Mouse (Mus musculus) lung, adult 2 months (tissue): Measurements from ENCODE around the gene Sgtb. TPM values are rescaled to one million over a fixed set of nuclear protein-coding genes. Genes with fewer than 3 reads are reported as not detected.

ENCODE experiments used
- DNase-seq: peaks from one replicate; pipeline ENCODE4 v3.0.0; 2022
- H3K4me1 ChIP-seq: fragments of 200-500 bp; 2 replicates; pipeline ENCODE4 v1.6.1; 2011; ENCODE audit warnings: low read length; ENCODE audit not compliant: control insufficient read depth, insufficient read depth
- H3K4me3 ChIP-seq: fragments of 200-500 bp; replicated peaks from 2 replicates; pipeline ENCODE3; 2011; ENCODE audit warnings: low read depth, mild to moderate bottlenecking, control low read depth, low read length; ENCODE audit errors: extremely low read depth
- CTCF ChIP-seq: fragments of 200-500 bp; IDR thresholded peaks from 2 replicates; pipeline ENCODE4 v1.5.1; 2011; ENCODE audit warnings: mild to moderate bottlenecking, low read length, control low read depth; ENCODE audit not compliant: insufficient read depth
- POLR2A ChIP-seq: fragments of 200-500 bp; IDR thresholded peaks from 2 replicates; pipeline ENCODE4 v1.6.1; 2011; ENCODE audit warnings: low read depth, mild to moderate bottlenecking, control low read depth, low read length, borderline replicate concordance; ENCODE audit errors: extremely low read depth
- WGBS: fragments of 180-500 bp; shearing (Covaris S2); methylation state at CpG from one replicate; pipeline ENCODE4 v1.1.7; 2018; 5-methylcytosine and 5-hydroxymethylcytosine counted together
- polyA plus RNA-seq: library from polyadenylated mRNA; depleted of rRNA; stranded (reverse); fragments of >200 nt; gene quantifications from 2 replicates; pipeline ENCODE4 v1.2.3, GENCODE M21; 2012; rRNA removed

The Sgtb gene
- polyA plus RNA-seq, 1 experiment = 2.5 TPM

DNA sequence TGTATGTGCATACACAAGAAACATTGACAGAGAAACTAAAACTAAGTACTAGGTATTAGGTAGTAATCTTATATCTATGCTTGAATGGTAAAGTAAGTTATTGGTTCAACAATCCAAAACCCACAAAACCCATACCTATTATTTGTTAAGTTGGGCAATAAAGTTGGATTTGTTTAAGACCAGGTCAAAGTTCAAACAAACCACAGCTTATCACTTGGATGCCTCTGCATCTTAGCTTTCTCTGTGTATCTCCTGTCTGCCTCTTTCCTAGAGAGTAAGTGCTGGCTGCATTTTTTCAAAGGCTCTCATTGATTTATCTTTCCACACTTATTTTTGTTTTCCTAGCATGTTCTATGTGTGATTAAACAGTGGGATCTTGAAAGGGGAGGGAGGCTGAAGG lies 63.0 kb downstream of the Sgtb start:
- Histone ChIP-seq H3K4me1 (peaks cover 5% of the 10 kb centered on the region; the same call in 1 of the 2 replicates), H3K4me3 (no peak overlapping the region)
- no peak for DNase-seq
- TF ChIP-seq POLR2A (no peak), CTCF (no peak)

DNA sequence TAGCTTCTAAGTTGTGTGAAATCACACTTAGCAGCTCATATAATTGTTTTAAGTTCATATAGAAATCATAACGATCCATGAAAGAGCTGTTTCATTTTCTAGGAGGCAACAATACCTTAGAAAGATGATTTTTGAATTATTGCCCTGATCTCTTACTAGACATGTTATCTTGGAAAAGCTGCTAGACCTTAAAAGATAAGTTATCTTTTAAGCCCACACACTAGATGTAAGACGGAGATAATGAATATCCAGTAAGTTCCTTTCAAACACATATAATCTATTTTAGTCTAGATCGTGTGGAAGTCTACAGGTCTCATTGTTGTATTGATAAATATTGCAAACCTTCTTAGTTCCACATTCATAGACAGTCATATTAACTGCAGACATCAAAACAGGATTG lies 67.3 kb downstream of the Sgtb start:
- no peak for DNase-seq
- 38% methylated on average over 3 of the region's 3 CpGs for WGBS
- TF ChIP-seq CTCF = no peak
- no peak for TF ChIP-seq POLR2A
- Histone ChIP-seq H3K4me3 (no peak overlapping the region), H3K4me1 (peaks cover 5% of the 10 kb centered on the region; the same call in 1 of the 2 replicates)

GRCm38 (mm10) chr13:104177796-104178649 lies 68.5 kb downstream of the Sgtb start, which contains the start of gene Trappc13:
Trappc13 (minus strand) TSS chr13:104178469.
- TF ChIP-seq POLR2A (peak; percentile 55; the same call in 1 of the 2 replicates), CTCF (no peak)
- peaks cover 5% of the 10 kb centered on the region; the same call in 1 of the 2 replicates for H3K4me1 ChIP-seq
- DNase-seq = peak; percentile 76
- peak within 1 kb of the TSS; percentile 93 for H3K4me3 ChIP-seq
- WGBS = under 1% methylated on average over 32 of the region's 32 CpGs

DNA sequence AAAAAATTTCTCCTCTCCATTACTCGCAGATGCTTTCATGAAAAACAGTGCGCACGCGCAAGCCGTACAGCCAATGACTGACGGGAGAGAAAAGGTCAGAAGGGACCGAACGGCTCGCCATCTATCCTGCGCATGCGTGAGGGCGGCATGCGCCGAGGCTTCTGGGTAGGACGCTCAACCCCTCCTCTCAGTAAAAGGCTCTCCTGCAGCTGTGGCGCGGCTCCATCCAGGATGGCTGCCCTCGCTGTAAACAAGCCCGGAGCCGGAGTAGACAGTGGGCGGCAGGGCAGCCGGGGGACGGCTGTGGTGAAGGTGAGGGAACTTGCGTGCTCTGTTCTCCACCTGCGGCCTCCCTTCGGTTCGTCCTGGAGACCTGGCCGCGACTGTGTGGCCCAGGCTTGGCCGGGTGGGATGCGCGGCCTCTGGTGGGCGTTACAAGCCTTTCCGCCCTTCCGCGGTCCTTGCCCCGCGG lies 69.1 kb downstream of the Sgtb start, which contains the start of gene Trim23:
Gene Trim23, plus strand, starts transcription at position 148 of the 472 bp plus-strand sequence.
- H3K4me1 ChIP-seq = peaks cover 5% of the 10 kb centered on the region; the same call in 1 of the 2 replicates
- DNase-seq = peak; percentile 89
- under 1% methylated on average over 38 of the region's 38 CpGs for WGBS
- H3K4me3 ChIP-seq = peak within 1 kb of the TSS; percentile 93
- TF ChIP-seq POLR2A (peak; percentile 90), CTCF (no peak)

GRCm38 (mm10) chr13:104179176-104179888 lies 69.8 kb downstream of the Sgtb start:
- TF ChIP-seq CTCF = no peak
- TF ChIP-seq POLR2A = no peak
- WGBS = 12% methylated on average over 13 of the region's 13 CpGs
- H3K4me3 ChIP-seq = peak overlapping the region; percentile 93
- H3K4me1 ChIP-seq = peaks cover 5% of the 10 kb centered on the region; the same call in 1 of the 2 replicates
- no peak for DNase-seq

GRCm38 (mm10) chr13:104187357-104187756 lies 77.8 kb downstream of the Sgtb start:
- no peak overlapping the region for H3K4me3 ChIP-seq
- 79% methylated on average over 4 of the region's 4 CpGs for WGBS
- no peaks in the 10 kb centered on the region for H3K4me1 ChIP-seq
- DNase-seq = no peak
- TF ChIP-seq CTCF (no peak), POLR2A (no peak)

Other genes with a start within 250 kb of the Sgtb start
- 10.2 and 17.4 TPM in 2 replicates for gene Erbin, start 189.2 kb upstream of the Sgtb start, polyA plus RNA-seq
- gene Nln, start 127 bp upstream of the Sgtb start, polyA plus RNA-seq = 7.7 and 12.4 TPM in 2 replicates
- 4.7 and 6.9 TPM in 2 replicates for gene Trappc13, start 68.7 kb downstream of the Sgtb start, polyA plus RNA-seq
- 1.7 and 3.5 TPM in 2 replicates for gene Trim23, start 69.1 kb downstream of the Sgtb start, polyA plus RNA-seq
- 0.13 TPM in 1 of 2 replicates, not detected in the other for gene Cenpk, start 118.9 kb downstream of the Sgtb start, polyA plus RNA-seq
- 0.83 and 2.1 TPM in 2 replicates for gene Ppwd1, start 119.1 kb downstream of the Sgtb start, polyA plus RNA-seq
- gene Adamts6, start 178.1 kb downstream of the Sgtb start, polyA plus RNA-seq = 0.75 and 1.5 TPM in 2 replicates